Mouse (Mus musculus) left cerebral cortex, adult 18-20 months (tissue): ENCODE measurements around the gene Serpina1a. TPM values are rescaled to one million over a fixed set of nuclear protein-coding genes. Genes with fewer than 3 reads are reported as not detected.
"Not testable (repeated sequence)": the region's sequence is repeated elsewhere in the genome, so short reads cannot be mapped to it uniquely, and the experiment has no call there.

Experiments used
- DNase-seq, 2 experiments: peaks; one replicate each; pipeline ENCODE4 v3.0.0; 2021 to 2022; ENCODE audit warnings: low spot score in 2 of 2, mixed read lengths in 1 of 2
- long read RNA-seq, 2 experiments: library from polyadenylated mRNA; stranded (forward); transcript quantifications; one replicate each; pipeline ENCODE4 v2.0.0; 2021
- total RNA-seq, 2 experiments: library from RNA; stranded (reverse); gene quantifications; 2 replicates each; pipeline ENCODE4 v1.2.3; 2021

Serpina1a gene
- total RNA-seq: not detected
- long read RNA-seq, experiment 1: 0 reads
- long read RNA-seq, experiment 2: 0 reads

DNA sequence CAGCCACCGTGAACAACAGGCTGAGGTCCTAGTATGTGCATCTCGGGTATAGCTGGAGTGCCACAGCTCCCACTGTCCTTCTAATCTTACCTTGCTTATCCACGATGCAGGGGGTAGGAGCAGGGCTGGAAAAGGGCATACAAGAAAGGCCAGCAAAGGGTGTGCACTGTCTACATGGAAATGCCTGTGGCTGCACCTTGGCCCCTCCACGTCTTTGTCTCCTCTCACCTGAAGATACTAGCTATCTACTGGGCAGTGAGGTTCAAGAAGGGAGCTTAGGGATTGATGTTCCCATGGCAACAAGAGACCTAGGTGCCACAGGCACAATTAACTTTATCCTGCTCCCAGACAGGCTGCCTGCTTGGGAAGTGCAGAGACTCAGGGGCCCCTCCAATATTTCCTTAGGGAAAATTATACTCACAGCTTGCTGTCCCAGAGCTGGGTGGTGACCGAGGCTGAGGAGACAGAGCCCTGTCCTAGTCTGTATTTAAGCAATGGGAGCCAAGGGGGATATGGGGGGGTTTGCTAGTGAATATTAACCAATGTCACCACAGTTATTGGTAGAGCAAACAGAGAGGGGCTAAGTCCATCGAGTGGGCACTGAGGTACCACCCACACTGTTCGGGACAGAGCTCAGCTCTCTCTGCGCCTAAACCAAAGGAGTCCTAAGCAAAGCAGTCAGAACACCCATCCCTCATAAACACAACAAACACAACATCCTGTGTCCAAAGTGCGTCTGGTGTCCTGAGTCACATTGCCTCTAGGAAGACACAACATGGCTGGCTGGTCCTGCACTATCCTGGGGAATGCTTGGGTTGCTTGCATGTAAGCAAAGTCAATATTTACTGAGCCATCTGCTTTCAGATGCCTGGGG, at the start of gene Serpina1a:
TSS of gene Serpina1a (minus strand) at position 462 of the 874 bp plus-strand sequence.
- not testable (repeated sequence) for DNase-seq

DNA sequence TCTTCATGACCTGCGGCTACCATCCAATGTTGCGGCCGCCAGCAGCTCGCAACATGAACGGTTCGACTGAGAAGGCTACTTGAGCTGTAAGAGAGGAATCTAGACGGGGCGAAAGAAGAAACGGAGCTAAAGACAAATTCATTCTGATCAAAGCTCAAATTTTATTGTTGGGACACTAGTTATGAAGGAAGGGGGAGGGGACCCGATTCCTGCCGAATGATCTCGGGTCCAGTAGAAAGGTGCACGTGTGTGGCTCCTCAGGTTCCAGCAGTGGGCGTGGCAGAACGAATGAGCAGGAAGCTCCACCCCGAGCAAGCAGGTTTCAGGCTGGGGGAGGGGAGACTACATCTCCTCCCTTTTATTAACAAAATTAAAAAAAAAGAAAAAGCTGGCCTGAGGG, 45.8 kb upstream of the Serpina1a start:
- DNase-seq: not testable (repeated sequence)

DNA sequence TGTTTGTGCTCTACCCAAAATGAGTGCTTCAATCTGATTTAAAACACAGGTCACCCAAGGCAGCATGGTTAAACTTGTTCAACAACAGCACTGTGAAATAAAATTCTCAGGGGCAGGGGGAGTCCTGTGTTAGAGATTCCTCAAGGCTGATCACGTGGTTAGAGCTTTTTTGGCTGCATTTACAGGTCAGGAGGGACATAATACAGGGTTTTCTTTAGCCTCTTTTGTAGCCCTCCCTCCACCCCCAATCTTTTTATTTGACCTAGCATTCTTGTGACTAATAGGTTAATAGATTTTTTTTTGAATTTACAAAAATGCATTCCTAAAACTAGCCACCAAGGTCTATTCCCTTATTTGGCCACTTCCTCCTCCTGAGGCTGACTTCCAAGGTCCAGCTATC, 44.4 kb upstream of the Serpina1a start:
- not testable (repeated sequence) for DNase-seq

DNA sequence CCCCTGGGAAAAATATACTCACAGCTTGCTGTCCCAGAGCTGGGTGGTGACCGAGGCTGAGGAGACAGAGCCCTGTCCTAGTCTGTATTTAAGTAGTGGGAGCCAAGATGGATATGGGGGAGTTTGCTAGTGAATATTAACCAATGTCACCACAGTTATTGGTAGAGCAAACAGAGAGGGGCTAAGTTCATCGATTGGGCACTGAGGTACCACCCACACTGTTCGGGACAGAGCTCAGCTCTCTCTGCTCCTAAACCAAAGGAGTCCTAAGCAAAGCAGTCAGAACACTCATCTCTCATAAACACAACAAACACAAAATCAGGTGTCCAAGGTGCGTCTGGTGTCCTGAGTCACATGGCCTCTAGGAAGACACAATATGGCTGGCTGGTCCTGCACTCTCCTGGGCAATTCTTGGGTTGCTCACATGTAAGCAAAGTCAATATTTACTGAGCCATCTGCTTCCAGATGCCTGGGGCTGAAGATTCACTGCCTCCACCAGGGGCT, 41.5 kb upstream of the Serpina1a start, which contains the start of gene Serpina1c:
TSS of gene Serpina1c (minus strand) at position 51 of the 504 bp plus-strand sequence.
- DNase-seq: not testable (repeated sequence)

DNA sequence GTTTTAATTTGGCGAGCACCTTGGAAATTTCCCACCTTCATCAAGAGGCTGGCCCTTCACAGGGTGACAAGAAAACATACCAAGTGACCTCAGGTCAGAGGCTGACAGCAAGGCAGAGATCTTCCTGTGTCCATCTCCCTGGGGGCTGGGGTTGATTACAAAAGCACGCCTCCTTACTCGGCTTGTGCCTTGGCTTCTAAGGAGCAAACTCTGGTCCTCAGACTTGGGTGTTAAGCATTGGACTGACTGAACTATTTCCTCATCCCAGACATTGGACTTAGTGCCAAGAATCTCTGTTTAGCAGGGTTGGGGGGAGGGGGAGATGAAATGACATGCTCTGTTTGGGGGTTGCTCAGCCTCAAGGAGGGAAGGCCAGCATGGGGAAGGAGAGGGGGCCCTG, 38.6 kb upstream of the Serpina1a start:
- DNase-seq: not testable (repeated sequence)

DNA sequence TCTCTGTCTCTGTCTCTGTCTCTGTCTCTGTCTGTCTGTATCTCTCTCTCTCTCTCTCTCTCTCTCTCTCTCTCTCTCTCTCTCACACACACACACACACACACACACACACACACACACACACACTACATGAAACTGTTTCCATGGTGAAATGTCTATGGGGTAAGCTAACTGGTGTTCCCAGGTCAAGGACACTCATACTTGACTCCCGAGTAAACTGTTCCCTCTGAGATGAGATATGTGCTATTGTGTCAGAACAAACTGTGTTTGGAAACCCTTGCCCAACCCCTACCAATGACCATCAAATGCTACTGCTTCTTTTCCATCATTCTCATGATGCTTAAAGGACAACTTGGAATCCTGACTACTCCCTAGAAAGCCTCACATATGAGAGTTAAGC, 3.5 kb upstream of the Serpina1a start:
- not testable (repeated sequence) for DNase-seq

DNA sequence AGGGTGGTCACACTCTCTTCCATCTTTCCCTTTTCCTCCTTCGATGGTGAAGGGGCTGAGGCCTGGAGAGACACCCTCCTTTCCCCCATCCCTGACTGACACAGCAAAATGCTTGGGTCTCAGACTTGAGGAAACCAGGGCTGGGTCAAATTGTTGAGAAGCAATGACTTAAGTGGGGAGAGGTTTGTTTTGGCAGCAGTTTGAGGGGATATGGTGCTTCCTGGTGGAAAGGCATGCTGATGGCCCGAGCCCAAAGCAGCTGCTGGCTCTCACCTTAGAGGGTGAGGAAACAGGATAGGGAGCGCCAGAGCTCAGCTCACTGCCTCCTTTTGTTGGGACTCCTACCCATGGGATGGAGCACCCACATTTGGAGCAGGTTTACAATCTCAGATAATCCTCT, 2.4 kb downstream of the Serpina1a start:
- no peak for DNase-seq

DNA sequence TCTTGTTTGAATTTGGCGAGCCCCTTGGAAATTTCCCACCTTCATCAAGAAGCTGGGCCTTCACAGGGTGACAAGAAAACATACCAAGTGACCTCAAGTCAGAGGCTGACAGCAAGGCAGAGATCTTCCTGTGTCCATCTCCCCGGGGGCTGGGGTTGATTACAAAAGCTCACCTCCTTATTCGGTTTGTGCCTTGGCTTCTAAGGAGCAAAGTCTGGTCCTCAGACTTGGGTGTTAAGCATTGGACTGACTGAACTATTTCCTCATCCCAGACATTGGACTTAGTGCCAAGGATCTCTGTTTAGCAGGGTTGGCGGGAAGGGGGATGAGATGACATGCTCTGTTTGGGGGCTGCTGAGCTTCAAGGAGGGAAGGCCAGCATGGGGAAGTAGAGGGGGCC, 2.8 kb downstream of the Serpina1a start:
- DNase-seq: not testable (repeated sequence)

DNA sequence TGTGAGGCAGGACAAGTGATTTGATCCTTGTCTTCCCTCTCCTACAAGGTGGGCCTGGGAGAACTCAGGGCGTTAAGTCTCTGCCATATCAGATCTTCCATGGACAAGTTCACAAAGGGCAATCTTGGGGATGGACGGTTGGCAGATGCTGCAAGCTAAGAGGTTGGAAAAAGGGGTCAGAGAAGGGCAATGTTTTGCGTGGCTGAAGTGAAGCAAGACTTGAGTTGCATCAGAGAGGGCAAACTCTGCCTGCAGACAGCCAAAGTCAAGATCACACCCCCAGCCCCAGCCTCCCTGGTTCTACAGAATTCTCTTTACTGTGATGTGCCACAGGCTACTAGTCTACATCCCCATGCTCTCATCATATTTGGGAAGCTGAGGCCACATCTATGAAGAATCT, 3.8 kb downstream of the Serpina1a start:
- DNase-seq: not testable (repeated sequence)

DNA sequence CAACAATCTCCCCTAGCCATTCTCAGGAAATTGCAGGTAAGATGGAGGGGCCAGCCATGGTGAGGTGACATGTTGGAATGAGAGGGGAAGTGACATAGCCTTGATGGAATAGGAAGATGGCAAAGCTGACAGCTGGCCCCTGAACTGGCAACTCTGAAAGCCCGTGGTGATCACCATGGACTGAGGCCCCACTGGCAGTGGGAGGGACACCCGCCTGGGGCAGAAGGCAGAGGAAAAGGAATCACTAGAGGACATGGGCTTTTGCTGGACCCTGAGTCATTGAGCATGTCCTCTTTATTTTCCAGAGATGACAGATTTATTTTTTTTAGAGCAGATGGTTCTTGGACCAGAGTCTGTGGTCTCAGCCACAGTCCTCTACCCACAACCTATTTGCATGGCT, 10.3 kb downstream of the Serpina1a start:
- not testable (repeated sequence) for DNase-seq

DNA sequence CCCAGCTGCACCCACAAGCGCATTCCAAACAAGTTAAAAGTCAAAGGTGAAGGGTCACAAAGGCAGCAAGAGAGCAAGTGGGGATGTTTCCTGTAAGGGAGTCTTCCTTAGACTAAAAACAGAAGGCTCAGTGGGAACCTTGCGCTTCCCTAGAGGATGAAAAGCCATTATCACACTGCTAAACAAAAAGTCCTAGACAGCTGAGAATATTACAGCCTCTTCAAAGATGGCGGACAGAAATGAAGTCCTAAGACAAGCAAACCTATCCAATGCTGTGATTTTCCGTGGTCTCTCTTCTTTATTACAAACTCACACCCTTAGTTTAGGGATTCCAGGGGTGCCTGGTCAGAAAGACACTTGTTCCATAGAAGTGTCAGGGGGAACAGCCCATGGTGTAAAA, 33.1 kb downstream of the Serpina1a start, which contains the start of gene Serpina1b:
TSS of gene Serpina1b (minus strand) at position 101 of the 400 bp plus-strand sequence.
- DNase-seq: not testable (repeated sequence)

DNA sequence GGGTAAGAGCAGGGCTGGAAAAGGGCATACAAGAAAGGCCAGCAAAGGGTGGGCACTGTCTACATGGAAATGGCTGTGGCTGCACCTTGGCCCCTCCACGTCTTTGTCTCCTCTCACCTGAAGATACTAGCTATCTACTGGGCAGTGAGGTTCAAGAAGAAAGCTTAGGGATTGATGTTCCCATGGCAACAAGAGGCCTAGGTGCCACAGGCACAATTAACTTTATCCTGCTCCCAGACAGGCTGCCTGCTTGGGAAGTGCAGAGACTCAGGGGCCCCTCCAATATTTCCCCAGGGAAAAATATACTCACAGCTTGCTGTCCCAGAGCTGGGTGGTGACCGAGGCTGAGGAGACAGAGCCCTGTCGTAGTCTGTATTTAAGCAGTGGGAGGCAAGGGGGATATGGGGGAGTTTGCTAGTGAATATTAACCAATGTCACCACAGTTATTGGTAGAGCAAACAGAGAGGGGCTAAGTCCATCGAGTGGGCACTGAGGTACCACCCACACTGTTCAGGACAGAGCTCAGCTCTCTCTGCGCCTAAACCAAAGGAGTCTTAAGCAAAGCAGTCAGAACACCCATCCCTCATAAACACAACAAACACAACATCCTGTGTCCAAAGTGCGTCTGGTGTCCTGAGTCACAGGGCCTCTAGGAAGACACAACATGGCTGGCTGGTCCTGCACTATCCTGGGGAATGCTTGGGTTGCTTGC, 35.5 kb downstream of the Serpina1a start:
- DNase-seq: not testable (repeated sequence)

DNA sequence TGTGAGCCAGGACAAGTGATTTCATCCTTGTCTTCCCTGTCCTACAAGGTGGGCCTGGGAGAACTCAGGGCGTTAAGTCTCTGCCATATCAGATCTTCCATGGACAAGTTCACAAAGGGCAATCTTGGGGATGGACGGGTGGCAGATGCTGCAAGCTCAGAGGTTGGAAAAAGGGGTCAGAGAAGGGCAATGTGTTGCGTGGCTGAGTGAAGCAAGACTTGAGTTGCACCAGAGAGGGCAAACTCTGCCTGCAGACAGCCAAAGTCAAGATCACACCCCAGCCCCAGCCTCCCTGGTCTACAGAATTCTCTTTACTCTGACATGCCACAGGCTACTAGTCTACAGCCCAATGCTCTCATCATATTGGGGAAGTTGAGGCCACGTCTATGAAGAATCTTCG, 39.5 kb downstream of the Serpina1a start:
- not testable (repeated sequence) for DNase-seq

Other genes starting within 250 kb of the Serpina1a start
- gene Serpina10, start 232.1 kb downstream of the Serpina1a start, total RNA-seq: not detected
- gene Serpina6, start 206.3 kb downstream of the Serpina1a start, total RNA-seq: not detected
- not detected for gene Serpina16, start 187.4 kb downstream of the Serpina1a start, total RNA-seq
- gene Serpina1f, start 168.0 kb downstream of the Serpina1a start, total RNA-seq: not detected
- gene Serpina1d, start 90.0 kb downstream of the Serpina1a start, total RNA-seq: under 1 TPM in 1 of 2 experiments, not detected in 1; 0.40 TPM
- not detected for gene Serpina1b, start 33.2 kb downstream of the Serpina1a start, total RNA-seq
- gene Serpina1c, start 41.3 kb upstream of the Serpina1a start, total RNA-seq: not detected
- gene Serpina1e, start 95.4 kb upstream of the Serpina1a start, total RNA-seq: not detected
- not detected for gene Serpina11, start 126.4 kb upstream of the Serpina1a start, total RNA-seq
- 1 to 10 TPM; 4.8 to 5.5 TPM for gene Serpina9, start 150.2 kb upstream of the Serpina1a start, total RNA-seq
- gene Serpina12, start 180.9 kb upstream of the Serpina1a start, total RNA-seq: under 1 TPM in 1 of 2 experiments, not detected in 1; 0.09 TPM
- gene Serpina5, start 237.6 kb upstream of the Serpina1a start, total RNA-seq: not detected
- gene Serpina3a, start 249.2 kb upstream of the Serpina1a start, total RNA-seq: not detected